Mouse (Mus musculus): ENCODE results near the gene Gm17387. TPM values are rescaled to one million over a fixed set of nuclear protein-coding genes. Genes with fewer than 3 reads are reported as not detected.

Gm17387 gene
- not detected for total RNA-seq (2021)
- long read RNA-seq, result 0 reads

DNA sequence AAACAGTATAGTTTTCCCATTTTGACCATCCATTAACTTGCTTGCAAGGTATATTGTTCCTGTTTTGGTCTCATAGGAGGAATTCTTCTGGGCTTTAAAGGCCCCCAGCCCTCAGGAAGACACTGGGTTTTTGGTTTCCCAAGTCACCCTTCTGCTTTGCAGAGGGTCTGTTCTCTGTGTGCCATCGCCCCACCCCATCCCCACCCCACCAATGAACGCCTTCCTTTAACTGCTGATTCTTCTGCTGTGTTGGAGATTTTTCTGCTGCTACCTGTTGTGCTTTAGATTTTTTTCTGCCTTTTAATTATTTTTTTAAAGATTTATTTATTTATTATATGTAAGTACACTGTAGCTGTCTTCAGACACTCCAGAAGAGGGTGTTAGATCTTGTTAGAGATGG lies at the start of gene Gm17387:
TSS of gene Gm17387 (plus strand) at position 301 of the 400 bp plus-strand sequence.
- no peak for DNase-seq (ENCODE audit: low spot score in 2 of 2)

- no peak for DNase-seq (ENCODE audit: low spot score in 2 of 2)
Measured at GRCm38 (mm10) chr7:140981704-140982103, 47.2 kb upstream of the Gm17387 start.

GRCm38 (mm10) chr7:140982971-140983370 lies 46.0 kb upstream of the Gm17387 start:
- DNase-seq (ENCODE audit: low spot score in 2 of 2), result no peak

- DNase-seq (ENCODE audit: low spot score in 2 of 2), result peak; percentile 10 to 30
Measured at GRCm38 (mm10) chr7:140987182-140988138, 41.5 kb upstream of the Gm17387 start.

DNA sequence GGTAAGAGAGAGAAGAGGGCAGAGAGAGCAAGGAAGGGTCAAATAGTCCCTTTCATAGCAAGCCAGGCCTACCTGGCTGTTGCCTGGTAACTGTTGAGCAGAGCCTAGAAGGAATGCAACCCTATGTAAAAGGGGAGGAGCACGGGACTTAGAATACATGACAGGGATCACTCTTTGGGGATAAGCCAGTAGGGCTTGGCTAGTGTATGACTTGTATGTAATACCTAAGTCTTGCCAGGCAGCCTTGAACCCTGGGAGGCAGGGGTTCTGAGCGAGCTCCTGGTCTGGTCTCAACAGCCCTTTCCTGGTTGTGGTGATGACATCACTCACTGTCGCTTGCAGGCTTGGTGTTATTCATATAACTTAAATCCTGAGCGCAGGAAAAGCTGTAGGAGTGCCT lies 39.9 kb upstream of the Gm17387 start:
- DNase-seq (ENCODE audit: low spot score in 2 of 2), result no peak

DNA sequence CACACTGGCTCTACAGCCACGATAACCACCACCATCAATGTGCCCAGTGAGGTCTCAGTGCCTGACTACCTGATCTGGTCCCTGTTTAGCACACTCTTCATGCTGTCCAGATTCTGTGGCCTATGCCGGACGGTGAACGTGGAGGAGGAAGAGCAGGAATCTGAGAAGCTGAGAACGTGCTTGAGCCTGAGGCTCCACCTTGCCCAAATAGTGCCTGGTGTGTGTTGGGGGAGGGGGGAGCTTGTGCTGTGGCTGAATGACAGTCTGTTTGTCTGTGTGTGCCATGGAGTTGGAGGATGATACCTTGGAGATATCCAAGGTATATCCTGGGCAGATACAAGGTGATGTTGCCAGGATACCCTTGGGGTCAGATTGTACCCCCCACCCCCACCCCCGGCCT lies 38.7 kb upstream of the Gm17387 start:
- no peak for DNase-seq (ENCODE audit: low spot score in 2 of 2)

DNA sequence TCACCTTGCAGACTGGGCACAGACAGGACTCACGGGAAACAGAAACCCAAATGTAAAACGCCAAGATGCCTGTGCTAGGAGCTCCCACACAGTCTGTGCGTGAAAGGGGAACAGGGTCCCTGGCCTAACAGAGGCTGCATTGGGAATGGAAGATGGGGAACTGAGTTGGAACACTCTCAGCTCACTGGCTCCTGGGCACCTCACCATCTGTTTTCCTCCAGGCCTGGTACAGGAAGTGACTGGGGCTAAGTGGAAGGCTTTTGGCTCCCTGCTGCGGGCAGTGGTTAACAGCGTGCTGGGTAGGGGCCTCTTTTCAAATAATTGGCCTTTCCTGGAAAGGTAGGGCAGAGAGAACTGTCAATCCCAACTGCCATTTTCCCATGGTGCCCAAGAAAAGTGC lies 38.3 kb upstream of the Gm17387 start:
- DNase-seq (ENCODE audit: low spot score in 2 of 2), result no peak

DNA sequence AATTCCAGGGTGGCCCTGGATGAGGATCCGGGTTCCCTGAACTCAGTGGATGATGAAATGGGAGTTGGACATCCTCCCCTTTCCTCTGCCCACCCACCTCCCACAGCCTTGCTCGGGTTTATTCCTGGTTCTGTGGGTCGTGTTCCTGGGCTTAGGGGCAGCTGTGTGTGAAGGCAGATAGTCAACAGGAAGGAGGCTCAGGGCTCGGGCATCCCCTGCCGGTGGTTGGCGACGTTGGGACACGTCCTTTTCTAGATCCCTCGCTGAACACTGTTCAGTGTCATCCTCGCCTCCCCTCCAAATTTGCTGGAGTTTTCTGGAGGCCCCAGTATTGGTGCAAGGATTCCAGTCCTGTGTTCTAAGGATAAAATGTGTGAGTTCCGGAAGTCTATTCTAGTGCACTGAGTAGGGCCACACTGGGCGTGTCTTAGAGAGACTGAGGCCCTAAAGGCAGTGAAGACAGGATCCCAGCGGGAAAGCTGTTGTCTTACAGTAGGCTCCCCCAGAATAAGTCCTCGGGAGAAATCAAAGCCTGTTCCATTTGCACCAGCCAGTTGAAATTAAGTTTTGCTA lies 37.7 kb upstream of the Gm17387 start:
- no peak for DNase-seq (ENCODE audit: low spot score in 2 of 2)

- no peak for DNase-seq (ENCODE audit: low spot score in 2 of 2)
Measured at GRCm38 (mm10) chr7:140997817-140998216, 31.1 kb upstream of the Gm17387 start.

GRCm38 (mm10) chr7:140998853-140999700 lies 29.9 kb upstream of the Gm17387 start:
- DNase-seq (ENCODE audit: low spot score in 2 of 2), result no peak

- DNase-seq (ENCODE audit: low spot score in 2 of 2), result no peak
Measured at GRCm38 (mm10) chr7:141000881-141001708, 27.8 kb upstream of the Gm17387 start.

DNA sequence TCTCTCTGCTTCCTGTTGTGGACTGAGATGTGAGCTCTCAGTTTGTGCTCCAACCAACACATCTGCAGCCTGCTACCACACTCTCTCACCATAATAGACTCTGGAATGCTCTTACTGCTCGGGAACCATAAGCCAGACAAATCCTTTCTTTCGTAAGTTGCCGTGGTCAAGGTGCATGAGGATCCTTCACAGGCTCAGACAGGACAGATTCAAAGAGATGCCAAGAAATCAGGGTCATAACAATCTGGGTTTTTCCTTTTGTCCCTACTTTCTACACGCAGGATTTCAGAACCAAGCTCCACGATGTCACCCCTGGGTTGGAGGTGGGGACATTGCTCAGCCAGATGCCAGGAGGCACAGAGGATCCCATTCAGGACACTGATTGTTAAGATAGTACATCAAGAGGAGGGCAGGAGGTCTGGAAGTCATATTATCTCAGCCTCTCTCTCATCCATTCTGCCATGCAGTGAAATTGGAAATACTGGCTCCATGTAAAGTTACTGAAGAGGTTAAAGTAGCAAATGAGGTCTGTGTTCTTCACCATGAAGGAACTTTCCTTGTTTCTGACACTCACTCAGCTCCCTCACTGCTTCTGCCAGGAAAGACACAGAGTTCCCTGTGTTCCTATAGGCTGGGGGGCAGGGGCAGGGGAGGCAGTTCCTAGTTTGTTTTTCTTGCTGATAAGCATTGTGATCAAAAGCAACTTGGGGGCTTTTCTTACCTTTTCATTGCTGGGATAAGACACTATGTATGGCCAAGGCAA lies 25.5 kb upstream of the Gm17387 start:
- no peak for DNase-seq (ENCODE audit: low spot score in 2 of 2)

GRCm38 (mm10) chr7:141006446-141006845 lies 22.5 kb upstream of the Gm17387 start:
- no peak for DNase-seq (ENCODE audit: low spot score in 2 of 2)

DNA sequence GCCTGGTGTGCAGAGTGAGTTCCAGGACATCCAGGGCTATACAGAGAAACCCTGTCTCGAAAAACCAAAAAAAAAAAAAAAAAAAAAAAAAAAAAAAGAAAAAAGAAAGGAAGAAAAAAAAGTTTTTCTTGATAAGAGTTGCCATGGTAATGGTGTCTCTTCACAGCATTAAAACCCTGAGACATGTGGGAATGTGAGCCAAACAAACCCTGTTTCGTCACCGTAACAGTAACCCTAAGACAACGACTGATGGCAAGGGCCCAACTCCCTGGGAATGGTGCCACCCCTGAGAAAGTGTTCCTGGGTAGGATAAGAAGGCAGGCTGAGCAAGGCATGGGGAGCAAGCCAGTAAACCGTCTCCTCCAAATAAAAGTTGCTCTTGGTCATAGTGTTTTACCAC lies 22.0 kb upstream of the Gm17387 start:
- DNase-seq (ENCODE audit: low spot score in 2 of 2), result peak in 1 of 2 experiments; percentile 12

GRCm38 (mm10) chr7:141008312-141008761 lies 20.6 kb upstream of the Gm17387 start:
- no peak for DNase-seq (ENCODE audit: low spot score in 2 of 2)

GRCm38 (mm10) chr7:141008938-141009660 lies 19.8 kb upstream of the Gm17387 start:
- DNase-seq (ENCODE audit: low spot score in 2 of 2), result peak in 1 of 2 experiments; percentile 58

DNA sequence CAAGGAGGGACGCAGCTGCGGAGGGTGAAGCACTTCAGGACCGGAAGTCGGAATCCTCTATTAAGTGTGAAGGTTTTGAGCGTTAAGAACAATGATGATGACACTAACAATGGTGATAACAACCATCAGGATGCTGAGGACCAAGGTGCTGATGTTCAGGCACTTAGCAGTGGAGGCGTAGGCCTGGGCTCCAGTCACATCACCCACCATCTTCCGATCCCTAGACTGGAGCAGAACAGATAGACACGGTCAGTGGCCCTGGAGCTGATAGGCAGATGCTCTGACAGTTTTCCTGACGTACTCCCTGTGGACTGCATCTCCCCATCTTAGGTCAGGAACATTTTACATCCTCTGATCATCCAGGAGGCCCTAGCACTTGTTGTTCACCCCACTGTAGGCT lies 19.3 kb upstream of the Gm17387 start:
- no peak for DNase-seq (ENCODE audit: low spot score in 2 of 2)

DNA sequence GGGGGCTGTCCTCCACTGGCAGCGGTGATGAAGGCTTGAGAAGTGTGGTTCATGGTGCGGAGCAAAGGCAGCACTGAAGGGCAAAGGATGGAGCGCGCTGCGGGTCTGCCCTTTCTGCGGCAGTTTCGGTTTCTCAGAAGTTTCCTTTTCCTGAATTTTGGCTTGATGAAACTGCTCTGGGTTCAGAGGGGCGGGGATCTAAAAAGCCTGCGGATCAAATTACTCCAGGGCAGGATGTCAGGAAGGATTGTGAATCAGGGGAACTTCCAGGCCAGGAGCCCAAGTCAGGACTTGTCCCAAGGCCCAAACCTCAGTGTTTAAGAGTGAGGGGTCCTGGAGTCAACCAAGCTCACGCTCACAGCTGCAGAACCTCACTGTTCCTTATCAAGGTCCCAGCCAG lies 18.3 kb upstream of the Gm17387 start, which contains the start of gene Ifitm3:
TSS of gene Ifitm3 (minus strand) at position 178 of the 400 bp plus-strand sequence.
- DNase-seq (ENCODE audit: low spot score in 2 of 2), result no peak

- no peak for DNase-seq (ENCODE audit: low spot score in 2 of 2)
Measured at GRCm38 (mm10) chr7:141011238-141011770, 17.6 kb upstream of the Gm17387 start.

All from layer of hippocampus, adult 18-20 months (tissue).